33 mouse cellular contexts compared by ENCODE assay signal in genomic region chr3:49893945-49894344, GRCm38 (mm10).
A peak's percentile ranks its signal among the peaks of the same experiment; 100 is the strongest.
DNase-seq lines count a peak whose midpoint lies in the region; ATAC-seq and TF ChIP-seq lines count a peak whose summit lies in the region.
"Had no signal": no experiment of that assay in that cellular context is flagged by ENCODE, and none has a peak within 500 bp of the region (broad histone marks: within the 10 kb centered on the region; RNA-seq: fewer than 3 reads in every experiment).

No protein-coding gene starts in this region.

- H3K4me3 ChIP-seq in forebrain, embryonic 14.5 days (ENCODE audit: low read depth, low read length), result no peak overlapping the region
- no peak overlapping the region for H3K4me3 ChIP-seq in forebrain, embryonic 15.5 days
- no peak overlapping the region for H3K4me3 ChIP-seq in hindbrain, embryonic 12.5 days
- H3K4me3 ChIP-seq in hindbrain, postnatal 0 days (ENCODE audit: low read length), result no peak overlapping the region
- no peak overlapping the region for H3K4me3 ChIP-seq in midbrain, embryonic 12.5 days
- H3K4me3 ChIP-seq in midbrain, embryonic 14.5 days (replicated peaks; ENCODE audit: low read depth, low read length), result no peak overlapping the region
- H3K4me3 ChIP-seq: embryonic facial prominence, embryonic 10.5 days; embryonic facial prominence, embryonic 13.5 days; erythroblast, embryonic 14.5 days; forebrain, embryonic 10.5 days; gastrocnemius, adult 2 months; heart, embryonic 12.5 days; heart, embryonic 15.5 days; hindbrain, embryonic 15.5 days; intestine, embryonic 15.5 days had no signal

- no peak overlapping the region for H3K4me2 ChIP-seq in forebrain, embryonic 14.5 days (ENCODE audit: low read length)
- H3K4me2 ChIP-seq in forebrain, embryonic 15.5 days (replicated peaks), result no peak overlapping the region
- no peak overlapping the region for H3K4me2 ChIP-seq in hindbrain, embryonic 12.5 days (replicated peaks)
- no peak overlapping the region for H3K4me2 ChIP-seq in hindbrain, postnatal 0 days (ENCODE audit: low read depth, low read length)
- no peak overlapping the region for H3K4me2 ChIP-seq in midbrain, embryonic 12.5 days (replicated peaks)
- H3K4me2 ChIP-seq in midbrain, embryonic 14.5 days (ENCODE audit: low read length), result no peak overlapping the region
- H3K4me2 ChIP-seq: embryonic facial prominence, embryonic 13.5 days; heart, embryonic 12.5 days; heart, embryonic 15.5 days; hindbrain, embryonic 15.5 days; intestine, embryonic 15.5 days had no signal

- no peaks in the 10 kb centered on the region for H3K4me1 ChIP-seq in forebrain, embryonic 14.5 days (ENCODE audit: control insufficient read depth, insufficient read depth, low read length)
- H3K4me1 ChIP-seq in forebrain, embryonic 15.5 days, result no peaks in the 10 kb centered on the region
- no peaks in the 10 kb centered on the region for H3K4me1 ChIP-seq in hindbrain, embryonic 12.5 days
- no peaks in the 10 kb centered on the region for H3K4me1 ChIP-seq in hindbrain, postnatal 0 days (ENCODE audit: insufficient read depth, low read length)
- H3K4me1 ChIP-seq in midbrain, embryonic 12.5 days, result 0 out of 2 replicates have a peak, but pooled peaks cover 3% of the 10 kb centered on the region
- 0 out of 2 replicates have a peak, but pooled peaks cover 3% of the 10 kb centered on the region for H3K4me1 ChIP-seq in midbrain, embryonic 14.5 days (ENCODE audit: control insufficient read depth, insufficient read depth, low read length)
- H3K4me1 ChIP-seq: heart, embryonic 12.5 days; heart, embryonic 15.5 days; hindbrain, embryonic 15.5 days; intestine, embryonic 15.5 days had no signal

- TF ChIP-seq CTCF in hindbrain, postnatal 0 days (IDR thresholded peaks at IDR 0.05; ENCODE audit: low read depth), result no peak

- H3K9ac ChIP-seq in forebrain, embryonic 14.5 days (ENCODE audit: low read length), result no peak overlapping the region
- H3K9ac ChIP-seq in forebrain, embryonic 15.5 days (replicated peaks), result no peak overlapping the region
- no peak overlapping the region for H3K9ac ChIP-seq in hindbrain, embryonic 12.5 days
- H3K9ac ChIP-seq in hindbrain, postnatal 0 days (replicated peaks; ENCODE audit: low read length), result no peak overlapping the region
- H3K9ac ChIP-seq in midbrain, embryonic 12.5 days (replicated peaks), result no peak overlapping the region
- H3K9ac ChIP-seq in midbrain, embryonic 14.5 days (replicated peaks; ENCODE audit: low read length), result no peak overlapping the region
- H3K9ac ChIP-seq: embryonic facial prominence, embryonic 13.5 days; forebrain, postnatal 0 days; heart, embryonic 12.5 days; heart, embryonic 15.5 days; hindbrain, embryonic 15.5 days; intestine, embryonic 15.5 days had no signal

- ATAC-seq in forebrain, embryonic 14.5 days, result no peak
- ATAC-seq in forebrain, embryonic 15.5 days (replicated peaks), result no peak
- ATAC-seq in hindbrain, embryonic 12.5 days (ENCODE audit: low FRiP score), result 0 out of 2 replicates have a peak, but pooled peaks have one; percentile 46
- ATAC-seq in hindbrain, postnatal 0 days, result no peak
- ATAC-seq in midbrain, embryonic 12.5 days (ENCODE audit: low FRiP score, low read depth), result peak; percentile 56; the same call in 1 of the 2 replicates
- no peak for ATAC-seq in midbrain, embryonic 14.5 days (ENCODE audit: low FRiP score, low TSS enrichment)
- ATAC-seq in erythroid progenitor cell, adult 5-6 weeks (replicated peaks; ENCODE audit: low FRiP score, poor library complexity, severe bottlenecking), result no peak
- ATAC-seq: forebrain, postnatal 0 days; intestine, embryonic 15.5 days had no signal

- H3K27me3 ChIP-seq in forebrain, embryonic 14.5 days (replicated peaks; ENCODE audit: control insufficient read depth, insufficient read depth, low read length), result no peaks in the 10 kb centered on the region
- H3K27me3 ChIP-seq in forebrain, embryonic 15.5 days, result no peaks in the 10 kb centered on the region
- no peaks in the 10 kb centered on the region for H3K27me3 ChIP-seq in hindbrain, embryonic 12.5 days
- no peaks in the 10 kb centered on the region for H3K27me3 ChIP-seq in hindbrain, postnatal 0 days (ENCODE audit: insufficient read depth, low read length)
- H3K27me3 ChIP-seq in midbrain, embryonic 12.5 days, result no peaks in the 10 kb centered on the region
- no peaks in the 10 kb centered on the region for H3K27me3 ChIP-seq in midbrain, embryonic 14.5 days (ENCODE audit: control insufficient read depth, insufficient read depth, low read length)
- H3K27me3 ChIP-seq: CH12.LX; embryonic facial prominence, embryonic 13.5 days; heart, embryonic 12.5 days; heart, embryonic 15.5 days; hindbrain, embryonic 15.5 days; intestine, embryonic 15.5 days had no signal

- no peaks in the 10 kb centered on the region for H3K36me3 ChIP-seq in forebrain, embryonic 14.5 days (ENCODE audit: control insufficient read depth, insufficient read depth, low read length)
- H3K36me3 ChIP-seq in forebrain, embryonic 15.5 days, result no peaks in the 10 kb centered on the region
- H3K36me3 ChIP-seq in hindbrain, embryonic 12.5 days, result no peaks in the 10 kb centered on the region
- no peaks in the 10 kb centered on the region for H3K36me3 ChIP-seq in hindbrain, postnatal 0 days (ENCODE audit: insufficient read depth, low read length)
- no peaks in the 10 kb centered on the region for H3K36me3 ChIP-seq in midbrain, embryonic 12.5 days
- no peaks in the 10 kb centered on the region for H3K36me3 ChIP-seq in midbrain, embryonic 14.5 days (ENCODE audit: control insufficient read depth, insufficient read depth, low read length)
- H3K36me3 ChIP-seq: embryonic facial prominence, embryonic 10.5 days; embryonic facial prominence, embryonic 13.5 days; forebrain, embryonic 10.5 days; G1E; heart, embryonic 12.5 days; heart, embryonic 15.5 days; hindbrain, embryonic 15.5 days; intestine, embryonic 15.5 days had no signal

- no peaks in the 10 kb centered on the region for H3K9me3 ChIP-seq in forebrain, embryonic 14.5 days (replicated peaks; ENCODE audit: control insufficient read depth, low read length)
- H3K9me3 ChIP-seq in forebrain, embryonic 15.5 days, result no peaks in the 10 kb centered on the region
- H3K9me3 ChIP-seq in hindbrain, embryonic 12.5 days (replicated peaks), result no peaks in the 10 kb centered on the region
- no peaks in the 10 kb centered on the region for H3K9me3 ChIP-seq in hindbrain, postnatal 0 days (ENCODE audit: low read length)
- H3K9me3 ChIP-seq in midbrain, embryonic 12.5 days, result no peaks in the 10 kb centered on the region; the same call in 1 of the 2 replicates
- H3K9me3 ChIP-seq in midbrain, embryonic 14.5 days (ENCODE audit: control insufficient read depth, low read length), result no peaks in the 10 kb centered on the region
- H3K9me3 ChIP-seq: embryonic facial prominence, embryonic 10.5 days; forebrain, embryonic 10.5 days; G1E; heart, embryonic 12.5 days; heart, embryonic 15.5 days; hindbrain, embryonic 15.5 days; intestine, embryonic 15.5 days had no signal

- H3K27ac ChIP-seq in forebrain, embryonic 14.5 days (ENCODE audit: low read depth, low read length), result no peak overlapping the region
- H3K27ac ChIP-seq in forebrain, embryonic 15.5 days (replicated peaks), result no peak overlapping the region
- no peak overlapping the region for H3K27ac ChIP-seq in hindbrain, embryonic 12.5 days
- no peak overlapping the region for H3K27ac ChIP-seq in hindbrain, postnatal 0 days
- peak overlapping the region; percentile 27; the same call in 1 of the 2 replicates for H3K27ac ChIP-seq in midbrain, embryonic 12.5 days (replicated peaks)
- no peak overlapping the region for H3K27ac ChIP-seq in midbrain, embryonic 14.5 days (replicated peaks; ENCODE audit: low read depth, low read length)
- H3K27ac ChIP-seq: embryonic facial prominence, embryonic 10.5 days; embryonic facial prominence, embryonic 13.5 days; forebrain, embryonic 10.5 days; gastrocnemius, adult 2 months; heart, embryonic 15.5 days; hindbrain, embryonic 15.5 days; intestine, embryonic 15.5 days had no signal

- DNase-seq in forebrain, embryonic 14.5 days (ENCODE audit: low spot score), result peak; percentile 32
- no peak for DNase-seq in hindbrain, postnatal 0 days (ENCODE audit: low spot score)
- no peak for DNase-seq in midbrain, embryonic 14.5 days
- peak; percentile 69 for DNase-seq in retina, postnatal 1 day
- DNase-seq: adrenal gland, adult 2 months; adrenal gland, postnatal 14 days; B cell, adult 2 months; cerebellum, adult 11-12 months; cerebellum, adult 8-10 months; cerebellum, postnatal 10 days; cerebellum, postnatal 36 days; embryo, embryonic 11 days; forebrain, postnatal 0 days; gastrocnemius, adult 2 months; gastrocnemius, postnatal 14 days; heart, adult 18-20 months; heart, postnatal 10 days; heart, postnatal 36 days; kidney, adult 11 months had no signal

Comparison
In these comparisons a context has a peak if more than half of its experiments do, and no peak if none do; other contexts are left out.
1. ATAC-seq: peak in hindbrain, embryonic 12.5 days (single experiment) and midbrain, embryonic 12.5 days (single experiment); none in forebrain, embryonic 14.5 days (single experiment), forebrain, embryonic 15.5 days (single experiment), hindbrain, postnatal 0 days (single experiment), midbrain, embryonic 14.5 days (single experiment) and erythroid progenitor cell, adult 5-6 weeks (single experiment).
2. DNase-seq: peak in forebrain, embryonic 14.5 days (single experiment) and retina, postnatal 1 day (single experiment); none in hindbrain, postnatal 0 days (single experiment) and midbrain, embryonic 14.5 days (single experiment).